Mouse (Mus musculus) lung, postnatal 0 days (tissue): ENCODE data around the gene Tbc1d5. TPM values are rescaled to one million over a fixed set of nuclear protein-coding genes. Genes with fewer than 3 reads are reported as not detected.

Experiments
- ATAC-seq: fragments of 200-750 bp; cut with Nextera tagmentation; 2 replicates; pipeline ENCODE4 v1.8.0; 2017; ENCODE audit warnings: moderate library complexity
- DNase-seq: peaks from one replicate; pipeline ENCODE4 v3.0.0-alpha.2; 2016; ENCODE audit warnings: low spot score
- H3K27ac ChIP-seq: fragments of 300-500 bp; sonication (generic); 2 replicates; pipeline ENCODE4 v1.5.1; 2014; ENCODE audit warnings: antibody characterized with exemption, mild to moderate bottlenecking, low read length, mixed read lengths
- H3K27me3 ChIP-seq: fragments of 300-500 bp; sonication (generic); replicated peaks from 2 replicates; pipeline ENCODE4 v1.6.1; 2014; ENCODE audit warnings: low read length, mixed read lengths; ENCODE audit not compliant: insufficient read depth
- H3K36me3 ChIP-seq: fragments of 300-500 bp; sonication (generic); 2 replicates; pipeline ENCODE4 v1.6.1; 2014; ENCODE audit warnings: low read length, mixed read lengths; ENCODE audit not compliant: insufficient read depth
- H3K4me1 ChIP-seq: fragments of 300-500 bp; sonication (generic); 2 replicates; pipeline ENCODE4 v1.6.1; 2014; ENCODE audit warnings: antibody characterized with exemption, low read depth, low read length, mixed read lengths; ENCODE audit not compliant: insufficient read depth
- H3K4me2 ChIP-seq: fragments of 300-500 bp; sonication (generic); replicated peaks from 2 replicates; pipeline ENCODE4 v1.6.1; 2014; ENCODE audit warnings: low read depth, mild to moderate bottlenecking, low read length, moderate library complexity, mixed read lengths
- H3K4me3 ChIP-seq: fragments of 300-500 bp; sonication (generic); 2 replicates; pipeline ENCODE4 v1.5.1; 2014; ENCODE audit warnings: low read depth, low read length
- H3K9ac ChIP-seq: fragments of 300-500 bp; sonication (generic); replicated peaks from 2 replicates; pipeline ENCODE4 v1.6.1; 2014; ENCODE audit warnings: low read depth, mild to moderate bottlenecking
- H3K9me3 ChIP-seq: fragments of 300-500 bp; sonication (generic); 2 replicates; pipeline ENCODE4 v1.6.1; 2016; ENCODE audit warnings: low read length, mixed read lengths
- CTCF ChIP-seq: IDR thresholded peaks from 2 replicates; pipeline ENCODE4 v1.5.1; 2016; ENCODE audit warnings: antibody characterized with exemption, mild to moderate bottlenecking
- EP300 ChIP-seq: IDR thresholded peaks from 2 replicates; pipeline ENCODE4 v1.6.1; 2016; ENCODE audit warnings: antibody characterized with exemption, mild to moderate bottlenecking, control low read depth
- WGBS: fragments of 180-500 bp; shearing (Covaris S2); extraction: QIAGEN DNeasy Blood & Tissue Kit; methylation state at CpG from one replicate; pipeline ENCODE4 v1.1.7; 2014; 5-methylcytosine and 5-hydroxymethylcytosine counted together
- polyA plus RNA-seq: library from polyadenylated mRNA; unstranded; fragments of >200 nt; fragmentation: Nextera tagmentation; extraction: Ambion mirVana; gene quantifications from 2 replicates; pipeline ENCODE4 v1.2.1, GENCODE M21; 2015

Tbc1d5 gene
- polyA plus RNA-seq, 1 experiment from 2014 or later = 3.9 TPM

- WGBS = 77% methylated on average over 2 of the region's 2 CpGs
- H3K36me3 ChIP-seq = no peaks in the 10 kb centered on the region
- no peak overlapping the region for H3K4me2 ChIP-seq
- no peak overlapping the region for H3K4me3 ChIP-seq
- TF ChIP-seq CTCF = no peak
- no peak for TF ChIP-seq EP300
- H3K4me1 ChIP-seq = peaks cover 12% of the 10 kb centered on the region; the same call in 1 of the 2 replicates
- H3K27me3 ChIP-seq = no peaks in the 10 kb centered on the region
- H3K9ac ChIP-seq = no peak overlapping the region
- no peak overlapping the region for H3K27ac ChIP-seq
- no peaks in the 10 kb centered on the region for H3K9me3 ChIP-seq
- ATAC-seq = no peak
- no peak for DNase-seq
Observed at GRCm38 (mm10) chr17:50738476-50738875, 440.7 kb downstream of the Tbc1d5 start.

- Histone ChIP-seq H3K4me2 (no peak overlapping the region), H3K36me3 (no peaks in the 10 kb centered on the region), H3K9ac (no peak overlapping the region), H3K27ac (no peak overlapping the region), H3K9me3 (no peaks in the 10 kb centered on the region), H3K4me3 (no peak overlapping the region), H3K4me1 (peaks cover 12% of the 10 kb centered on the region; the same call in 1 of the 2 replicates), H3K27me3 (no peaks in the 10 kb centered on the region)
- TF ChIP-seq CTCF = no peak
- no peak for TF ChIP-seq EP300
- 34% methylated on average over 2 of the region's 2 CpGs for WGBS
- DNase-seq = no peak
- ATAC-seq = no peak
Observed at GRCm38 (mm10) chr17:50737068-50737467, 442.1 kb downstream of the Tbc1d5 start.

- Histone ChIP-seq H3K4me3 (no peak overlapping the region), H3K9ac (0 out of 2 replicates have a peak overlapping the region, but pooled peaks have one; percentile 16), H3K4me2 (no peak overlapping the region), H3K4me1 (peaks cover 12% of the 10 kb centered on the region; the same call in 1 of the 2 replicates), H3K36me3 (no peaks in the 10 kb centered on the region), H3K27ac (peak overlapping the region; percentile 43; the same call in 1 of the 2 replicates), H3K9me3 (no peaks in the 10 kb centered on the region), H3K27me3 (no peaks in the 10 kb centered on the region)
- no peak for TF ChIP-seq EP300
- no peak for TF ChIP-seq CTCF
- WGBS = 28% methylated on average over 8 of the region's 8 CpGs
- ATAC-seq (peak; percentile 40; the same call in 1 of the 2 replicates), DNase-seq (peak; percentile 33)
Observed at GRCm38 (mm10) chr17:50735955-50736533, 443.1 kb downstream of the Tbc1d5 start.

- no peak for TF ChIP-seq EP300
- TF ChIP-seq CTCF = no peak
- WGBS = 45% methylated on average over 4 of the region's 4 CpGs
- Histone ChIP-seq H3K36me3 (no peaks in the 10 kb centered on the region), H3K9me3 (no peaks in the 10 kb centered on the region), H3K27ac (peak overlapping the region; percentile 51), H3K27me3 (no peaks in the 10 kb centered on the region), H3K4me1 (peaks cover 12% of the 10 kb centered on the region; the same call in 1 of the 2 replicates), H3K4me2 (no peak overlapping the region), H3K4me3 (no peak overlapping the region), H3K9ac (0 out of 2 replicates have a peak overlapping the region, but pooled peaks have one; percentile 8)
- peak; percentile 77 for ATAC-seq
- DNase-seq = peak; percentile 69
Observed at GRCm38 (mm10) chr17:50735382-50735954, 443.7 kb downstream of the Tbc1d5 start.

GRCm38 (mm10) chr17:50734781-50735180 lies 444.4 kb downstream of the Tbc1d5 start:
- Histone ChIP-seq H3K4me1 (peaks cover 12% of the 10 kb centered on the region; the same call in 1 of the 2 replicates), H3K4me3 (no peak overlapping the region), H3K27ac (0 out of 2 replicates have a peak overlapping the region, but pooled peaks have one; percentile 51), H3K27me3 (no peaks in the 10 kb centered on the region), H3K4me2 (no peak overlapping the region), H3K36me3 (no peaks in the 10 kb centered on the region), H3K9me3 (no peaks in the 10 kb centered on the region), H3K9ac (no peak overlapping the region)
- WGBS = 90% methylated on average over 6 of the region's 6 CpGs
- DNase-seq (no peak), ATAC-seq (no peak)
- TF ChIP-seq CTCF = no peak
- TF ChIP-seq EP300 = no peak

- Histone ChIP-seq H3K4me2 (no peak overlapping the region), H3K9ac (no peak overlapping the region), H3K27ac (no peak overlapping the region), H3K9me3 (no peaks in the 10 kb centered on the region), H3K4me1 (peaks cover 12% of the 10 kb centered on the region; the same call in 1 of the 2 replicates), H3K36me3 (no peaks in the 10 kb centered on the region), H3K4me3 (no peak overlapping the region), H3K27me3 (no peaks in the 10 kb centered on the region)
- DNase-seq (no peak), ATAC-seq (no peak)
- WGBS = 84% methylated on average over 7 of the region's 7 CpGs
- TF ChIP-seq EP300 = no peak
- TF ChIP-seq CTCF = no peak
Observed at GRCm38 (mm10) chr17:50733390-50733789, 445.8 kb downstream of the Tbc1d5 start.
